Mouse (Mus musculus): ENCODE data around the gene Nfyc.

DNA sequence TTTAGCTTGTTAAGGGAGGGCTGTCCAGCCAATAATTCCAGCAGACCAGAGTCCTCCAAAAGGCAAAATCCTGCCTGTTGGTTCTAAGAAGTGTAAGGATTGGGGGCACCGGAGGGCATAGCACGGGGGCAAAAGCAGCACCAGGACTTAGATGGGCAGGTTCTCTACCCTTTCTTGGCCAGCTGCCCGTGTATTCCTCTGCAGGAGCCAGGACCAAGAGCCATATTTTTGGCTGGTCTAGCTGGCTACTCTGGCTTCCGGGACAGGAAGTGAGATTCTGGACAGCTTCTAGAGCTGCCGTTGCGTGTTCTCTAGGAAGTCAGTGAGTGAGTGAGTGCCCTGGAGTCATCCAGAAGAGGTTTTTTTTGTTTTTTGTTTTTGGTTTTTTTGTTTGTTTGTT lies 101.2 kb downstream of the Nfyc start:
- TF ChIP-seq CTCF (IDR thresholded peaks at IDR 0.05; ENCODE audit: extremely low read depth, insufficient read depth, insufficient read length, insufficient replicate concordance) (no peak), POLR2A (IDR thresholded peaks at IDR 0.05; ENCODE audit: low read depth, low read length) (no peak)
